Mouse (Mus musculus) liver, adult 2 months (tissue): ENCODE results near the gene Snx4. TPM values are rescaled to one million over a fixed set of nuclear protein-coding genes. Genes with fewer than 3 reads are reported as not detected.

Experiments
- DNase-seq: peaks from one replicate; pipeline ENCODE4 v3.0.0-alpha.2; 2011; ENCODE audit warnings: low read depth, low spot score; ENCODE audit errors: extremely low read depth
- H3K27ac ChIP-seq: fragments of 200-500 bp; replicated peaks from 2 replicates; pipeline ENCODE4 v1.5.1; 2012; ENCODE audit warnings: low read depth, mild to moderate bottlenecking, control low read depth, inconsistent platforms, low read length; ENCODE audit not compliant: insufficient read depth
- H3K27me3 ChIP-seq: fragments of 200-500 bp; 2 replicates; pipeline ENCODE4 v1.6.1; 2012; ENCODE audit warnings: mild to moderate bottlenecking, moderate library complexity, low read length, inconsistent platforms; ENCODE audit not compliant: control insufficient read depth, insufficient read depth
- H3K36me3 ChIP-seq: fragments of 200-500 bp; 2 replicates; pipeline ENCODE4 v1.6.1; 2012; ENCODE audit warnings: low read length, inconsistent platforms; ENCODE audit not compliant: control insufficient read depth, insufficient read depth
- H3K4me1 ChIP-seq: fragments of 200-500 bp; 2 replicates; pipeline ENCODE4 v1.6.1; 2011; ENCODE audit warnings: low read length; ENCODE audit not compliant: control insufficient read depth, insufficient read depth
- H3K4me3 ChIP-seq: fragments of 200-500 bp; 2 replicates; pipeline ENCODE4 v1.5.1; 2011; ENCODE audit warnings: low read depth, mild to moderate bottlenecking, control low read depth, low read length, moderate library complexity; ENCODE audit not compliant: insufficient read depth
- H3K79me2 ChIP-seq: fragments of 200-500 bp; 2 replicates; pipeline ENCODE4 v1.6.1; 2012; ENCODE audit warnings: inconsistent platforms, mild to moderate bottlenecking, low read length, moderate library complexity; ENCODE audit not compliant: control insufficient read depth, insufficient read depth
- H3K9ac ChIP-seq: fragments of 200-500 bp; 2 replicates; pipeline ENCODE4 v1.6.1; 2012; ENCODE audit warnings: low read depth, mild to moderate bottlenecking, control low read depth, inconsistent platforms, low read length
- CTCF ChIP-seq: fragments of 200-500 bp; IDR thresholded peaks from 2 replicates; pipeline ENCODE4 v1.5.1; 2011; ENCODE audit warnings: low read depth, low read length, control low read depth
- POLR2A ChIP-seq: fragments of 200-500 bp; IDR thresholded peaks from 2 replicates; pipeline ENCODE4 v1.6.1; 2011; ENCODE audit warnings: low read length, control low read depth; ENCODE audit not compliant: insufficient read depth; ENCODE audit errors: extremely low read depth
- WGBS: fragments of 180-500 bp; shearing (Covaris S2); methylation state at CpG from one replicate; pipeline ENCODE4 v1.1.7; 2018; 5-methylcytosine and 5-hydroxymethylcytosine counted together
- polyA plus RNA-seq: library from polyadenylated mRNA; depleted of rRNA; stranded (reverse); fragments of >200 nt; gene quantifications from 2 replicates; pipeline ENCODE4 v1.2.3, GENCODE M21; 2012; rRNA removed
- total RNA-seq: library from RNA; depleted of rRNA; stranded (reverse); fragments of >200 nt; gene quantifications from 2 replicates; pipeline ENCODE4 v1.2.3, GENCODE M21; 2014; rRNA removed

The Snx4 gene
- total and polyA plus RNA-seq, 2 experiments, result 6.0 to 28.9 TPM

- no peak for DNase-seq
- Histone ChIP-seq H3K36me3 (no peaks in the 10 kb centered on the region), H3K79me2 (no peaks in the 10 kb centered on the region), H3K9ac (0 out of 2 replicates have a peak overlapping the region, but pooled peaks have one; percentile 30), H3K4me3 (peak overlapping the region; percentile 25; the same call in 1 of the 2 replicates), H3K27ac (no peak overlapping the region), H3K27me3 (no peaks in the 10 kb centered on the region), H3K4me1 (peaks cover 2% of the 10 kb centered on the region)
- WGBS, result 79% methylated on average over 4 of the region's 4 CpGs
- TF ChIP-seq CTCF (no peak), POLR2A (no peak)
Observed at GRCm38 (mm10) chr16:33344875-33345274, 93.6 kb downstream of the Snx4 start.

DNA sequence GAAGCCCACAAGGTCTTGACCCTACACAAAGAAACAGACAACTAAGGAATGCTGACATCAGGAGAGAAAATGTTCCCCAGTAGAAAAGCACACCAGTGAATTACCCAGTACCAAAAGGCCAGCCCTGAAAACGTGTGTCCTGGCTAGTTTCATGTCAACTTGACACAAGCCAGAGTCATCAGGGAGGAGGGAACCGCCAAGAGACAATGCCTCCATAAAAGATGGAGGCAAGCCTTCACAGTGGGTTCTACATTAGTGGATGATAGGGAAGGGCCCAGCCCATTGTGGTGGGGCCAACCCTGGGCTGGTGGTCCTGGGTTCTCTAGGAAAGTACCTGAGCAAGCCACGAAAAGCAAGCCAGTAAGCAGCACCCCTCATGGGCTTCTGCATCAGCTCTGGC lies 95.1 kb downstream of the Snx4 start:
- 88% methylated on average over 3 of the region's 3 CpGs for WGBS
- H3K4me1 ChIP-seq, result peaks cover 2% of the 10 kb centered on the region
- DNase-seq, result no peak
- H3K79me2 ChIP-seq, result no peaks in the 10 kb centered on the region
- H3K36me3 ChIP-seq, result no peaks in the 10 kb centered on the region
- no peaks in the 10 kb centered on the region for H3K27me3 ChIP-seq
- H3K27ac ChIP-seq, result peak overlapping the region; percentile 39; the same call in 1 of the 2 replicates
- H3K4me3 ChIP-seq, result no peak overlapping the region
- no peak for TF ChIP-seq POLR2A
- no peak overlapping the region for H3K9ac ChIP-seq

DNA sequence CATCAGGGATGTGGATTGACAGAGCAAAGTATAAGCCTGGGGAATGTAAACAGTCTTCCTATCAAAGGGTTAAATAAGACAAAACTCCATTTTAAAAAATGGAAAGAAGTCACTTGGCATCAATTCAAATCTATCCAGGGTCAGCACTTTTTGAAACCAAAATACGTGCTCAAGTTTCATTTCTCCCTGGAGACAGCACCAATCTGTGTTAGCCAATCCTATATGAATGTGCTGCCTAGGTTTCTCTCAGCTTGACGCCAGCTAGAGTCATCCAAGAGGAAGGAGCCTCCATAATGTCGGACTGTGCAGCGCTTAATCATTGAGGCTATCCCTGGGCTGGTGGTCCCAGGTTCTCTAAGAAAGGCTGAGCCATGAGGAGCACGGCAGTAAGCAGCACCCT lies 95.9 kb downstream of the Snx4 start:
- Histone ChIP-seq H3K4me1 (peaks cover 2% of the 10 kb centered on the region), H3K4me3 (no peak overlapping the region; the same call in 1 of the 2 replicates), H3K36me3 (no peaks in the 10 kb centered on the region), H3K79me2 (no peaks in the 10 kb centered on the region), H3K9ac (no peak overlapping the region), H3K27me3 (no peaks in the 10 kb centered on the region), H3K27ac (peak overlapping the region; percentile 57)
- TF ChIP-seq CTCF (no peak), POLR2A (no peak)
- peak; percentile 30 for DNase-seq
- 70% methylated on average over 5 of the region's 5 CpGs for WGBS

Other genes with a start within 250 kb of the Snx4 start
- gene Iqcg, start 195.2 kb upstream of the Snx4 start, total RNA-seq, result 0.54 and 1.0 TPM in 2 replicates
- 0.55 TPM in 2 replicates for gene Iqcg, start 195.2 kb upstream of the Snx4 start, polyA plus RNA-seq
- gene Rpl35a, start 195.0 kb upstream of the Snx4 start, total RNA-seq, result 661 and 805 TPM in 2 replicates
- gene Rpl35a, start 195.0 kb upstream of the Snx4 start, polyA plus RNA-seq, result 111 and 115 TPM in 2 replicates
- gene Lmln, start 188.9 kb upstream of the Snx4 start, total RNA-seq, result 1.4 and 1.8 TPM in 2 replicates
- 0.78 and 0.81 TPM in 2 replicates for gene Lmln, start 188.9 kb upstream of the Snx4 start, polyA plus RNA-seq
- gene Osbpl11, start 66.4 kb upstream of the Snx4 start, total RNA-seq, result 9.8 and 9.9 TPM in 2 replicates
- gene Osbpl11, start 66.4 kb upstream of the Snx4 start, polyA plus RNA-seq, result 6.3 TPM in 2 replicates
- gene Zfp148, start 129.4 kb downstream of the Snx4 start, total RNA-seq, result 15.4 and 15.6 TPM in 2 replicates
- 4.3 TPM in 2 replicates for gene Zfp148, start 129.4 kb downstream of the Snx4 start, polyA plus RNA-seq